Mouse (Mus musculus): Measurements from ENCODE around the gene Srrt. TPM values are rescaled to one million over a fixed set of nuclear protein-coding genes. Genes with fewer than 3 reads are reported as not detected.

The Srrt gene
- total RNA-seq, 1 experiment, result 350 TPM

- Histone ChIP-seq H3K9ac (ENCODE audit: insufficient read depth, low read depth, low read length, poor library complexity, severe bottlenecking) (no peak overlapping the region), H3K9me3 (ENCODE audit: control insufficient read depth, insufficient read depth, low read depth, low read length) (no peaks in the 10 kb centered on the region), H3K27ac (ENCODE audit: insufficient read depth, low read depth, low read length, poor library complexity, severe bottlenecking) (no peak overlapping the region), H3K36me3 (ENCODE audit: control insufficient read depth, insufficient read depth, low read length, poor library complexity, severe bottlenecking) (peaks cover 2% of the 10 kb centered on the region), H3K4me3 (ENCODE audit: insufficient read depth in 1 of 2, low read depth in 1 of 2, low read length in 2 of 2, poor library complexity in 1 of 2, severe bottlenecking in 1 of 2) (no peak overlapping the region), H3K4me1 (ENCODE audit: control insufficient read depth in 2 of 2, insufficient read depth in 2 of 2, low read length in 2 of 2, poor library complexity in 1 of 2) (peaks cover 0 to 16% of the 10 kb centered on the region in 2 experiments; a peak in 2 of 4 replicates)
- TF ChIP-seq MAFK (IDR thresholded peaks at IDR 0.05; ENCODE audit: insufficient read depth, low read depth, low read length) (no peak), ZNF384 (IDR thresholded peaks at IDR 0.05; ENCODE audit: low read depth, low read length) (no peak), ZC3H11A (IDR thresholded peaks at IDR 0.05; ENCODE audit: borderline replicate concordance, low read depth, low read length) (no peak), CHD2 (IDR thresholded peaks at IDR 0.05; ENCODE audit: low read depth, low read length) (no peak), HCFC1 (IDR thresholded peaks at IDR 0.05; ENCODE audit: borderline replicate concordance, insufficient read depth, low read length) (no peak)
- DNase-seq (ENCODE audit: low read depth, low spot score), result no peak
- in situ Hi-C loops (cut with MboI; ENCODE audit: low sequenced_read_pairs in 2 of 2, unreplicated experiment in 2 of 2), result no loop called here
Observed at GRCm38 (mm10) chr5:137289591-137290365, 17.7 kb downstream of the Srrt start.

DNA sequence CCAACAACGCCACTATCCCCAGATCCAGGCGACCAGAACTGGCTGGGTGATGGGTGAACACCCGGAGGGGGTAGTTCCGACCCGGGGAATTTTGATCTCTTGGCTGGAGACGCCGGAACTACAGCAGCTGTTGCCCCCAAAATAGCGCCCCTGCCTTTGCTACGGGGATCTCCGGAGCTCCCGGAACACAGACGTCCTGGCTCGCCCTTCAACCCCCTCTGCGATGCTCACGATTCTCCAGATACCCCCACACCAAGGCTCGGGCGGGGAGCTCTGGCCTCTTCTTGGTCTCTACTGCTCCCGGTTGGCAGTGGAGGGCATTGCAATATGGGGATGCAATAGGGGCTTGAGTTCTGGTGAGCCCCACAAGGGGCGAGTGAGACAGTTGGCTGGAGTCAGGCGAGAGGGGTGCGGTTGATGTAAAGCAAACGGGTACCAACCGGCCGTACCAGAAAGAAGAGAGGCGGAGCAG lies 18.4 kb downstream of the Srrt start:
- no peaks in the 10 kb centered on the region for H3K36me3 ChIP-seq (ENCODE audit: control insufficient read depth, insufficient read depth, low read length, poor library complexity, severe bottlenecking)
- H3K9ac ChIP-seq (ENCODE audit: insufficient read depth, low read depth, low read length, poor library complexity, severe bottlenecking), result 0 out of 2 replicates have a peak overlapping the region, but pooled peaks have one; percentile 0
- in situ Hi-C loops (cut with MboI; ENCODE audit: low sequenced_read_pairs in 2 of 2, unreplicated experiment in 2 of 2), result no loop called here
- H3K27ac ChIP-seq (ENCODE audit: insufficient read depth, low read depth, low read length, poor library complexity, severe bottlenecking), result no peak overlapping the region
- H3K4me3 ChIP-seq (ENCODE audit: insufficient read depth in 1 of 2, low read depth in 1 of 2, low read length in 2 of 2, poor library complexity in 1 of 2, severe bottlenecking in 1 of 2), result peak overlapping the region; percentile 22 to 62
- no peak for DNase-seq (ENCODE audit: low read depth, low spot score)
- TF ChIP-seq CHD2 (IDR thresholded peaks at IDR 0.05; ENCODE audit: low read depth, low read length) (no peak), ZNF384 (IDR thresholded peaks at IDR 0.05; ENCODE audit: low read depth, low read length) (no peak), MAFK (IDR thresholded peaks at IDR 0.05; ENCODE audit: insufficient read depth, low read depth, low read length) (no peak), ZC3H11A (IDR thresholded peaks at IDR 0.05; ENCODE audit: borderline replicate concordance, low read depth, low read length) (no peak), HCFC1 (IDR thresholded peaks at IDR 0.05; ENCODE audit: borderline replicate concordance, insufficient read depth, low read length) (no peak)
- no peaks in the 10 kb centered on the region for H3K9me3 ChIP-seq (ENCODE audit: control insufficient read depth, insufficient read depth, low read depth, low read length)
- peaks cover 0 to 16% of the 10 kb centered on the region in 2 experiments; a peak in 2 of 4 replicates for H3K4me1 ChIP-seq (ENCODE audit: control insufficient read depth in 2 of 2, insufficient read depth in 2 of 2, low read length in 2 of 2, poor library complexity in 1 of 2)

GRCm38 (mm10) chr5:137287953-137288743 lies 19.3 kb downstream of the Srrt start:
- peak overlapping the region; percentile 41 to 54; a peak in 3 of 4 replicates for H3K4me3 ChIP-seq (ENCODE audit: insufficient read depth in 1 of 2, low read depth in 1 of 2, low read length in 2 of 2, poor library complexity in 1 of 2, severe bottlenecking in 1 of 2)
- TF ChIP-seq HCFC1 (IDR thresholded peaks at IDR 0.05; ENCODE audit: borderline replicate concordance, insufficient read depth, low read length) (no peak), MAFK (IDR thresholded peaks at IDR 0.05; ENCODE audit: insufficient read depth, low read depth, low read length) (no peak), ZNF384 (IDR thresholded peaks at IDR 0.05; ENCODE audit: low read depth, low read length) (no peak), ZC3H11A (IDR thresholded peaks at IDR 0.05; ENCODE audit: borderline replicate concordance, low read depth, low read length) (no peak), CHD2 (IDR thresholded peaks at IDR 0.05; ENCODE audit: low read depth, low read length) (no peak)
- peak overlapping the region; percentile 34; the same call in 1 of the 2 replicates for H3K9ac ChIP-seq (ENCODE audit: insufficient read depth, low read depth, low read length, poor library complexity, severe bottlenecking)
- no peaks in the 10 kb centered on the region for H3K36me3 ChIP-seq (ENCODE audit: control insufficient read depth, insufficient read depth, low read length, poor library complexity, severe bottlenecking)
- no peak overlapping the region for H3K27ac ChIP-seq (ENCODE audit: insufficient read depth, low read depth, low read length, poor library complexity, severe bottlenecking)
- H3K9me3 ChIP-seq (ENCODE audit: control insufficient read depth, insufficient read depth, low read depth, low read length), result no peaks in the 10 kb centered on the region
- in situ Hi-C loops (cut with MboI; ENCODE audit: low sequenced_read_pairs in 2 of 2, unreplicated experiment in 2 of 2), result no loop called here
- no peak for DNase-seq (ENCODE audit: low read depth, low spot score)
- H3K4me1 ChIP-seq (ENCODE audit: control insufficient read depth in 2 of 2, insufficient read depth in 2 of 2, low read length in 2 of 2, poor library complexity in 1 of 2), result peaks cover 0 to 16% of the 10 kb centered on the region in 2 experiments; a peak in 2 of 4 replicates

GRCm38 (mm10) chr5:137287032-137287952 lies 20.2 kb downstream of the Srrt start, which contains the start of gene Ache:
Gene Ache (plus strand): TSS chr5:137287519.
- peaks cover 0 to 16% of the 10 kb centered on the region in 2 experiments; a peak in 2 of 4 replicates for H3K4me1 ChIP-seq (ENCODE audit: control insufficient read depth in 2 of 2, insufficient read depth in 2 of 2, low read length in 2 of 2, poor library complexity in 1 of 2)
- in situ Hi-C loops (cut with MboI; ENCODE audit: low sequenced_read_pairs in 2 of 2, unreplicated experiment in 2 of 2), result no loop called here
- H3K9ac ChIP-seq (ENCODE audit: insufficient read depth, low read depth, low read length, poor library complexity, severe bottlenecking), result peak within 1 kb of the TSS; percentile 34; the same call in 1 of the 2 replicates
- H3K27ac ChIP-seq (ENCODE audit: insufficient read depth, low read depth, low read length, poor library complexity, severe bottlenecking), result no peak within 1 kb of the TSS
- DNase-seq (ENCODE audit: low read depth, low spot score), result no peak
- H3K9me3 ChIP-seq (ENCODE audit: control insufficient read depth, insufficient read depth, low read depth, low read length), result no peaks in the 10 kb centered on the region
- H3K4me3 ChIP-seq (ENCODE audit: insufficient read depth in 1 of 2, low read depth in 1 of 2, low read length in 2 of 2, poor library complexity in 1 of 2, severe bottlenecking in 1 of 2), result peak within 1 kb of the TSS; percentile 48 to 54
- no peaks in the 10 kb centered on the region for H3K36me3 ChIP-seq (ENCODE audit: control insufficient read depth, insufficient read depth, low read length, poor library complexity, severe bottlenecking)
- TF ChIP-seq CHD2 (IDR thresholded peaks at IDR 0.05; ENCODE audit: low read depth, low read length) (no peak), ZNF384 (IDR thresholded peaks at IDR 0.05; ENCODE audit: low read depth, low read length) (no peak), ZC3H11A (IDR thresholded peaks at IDR 0.05; ENCODE audit: borderline replicate concordance, low read depth, low read length) (no peak), HCFC1 (IDR thresholded peaks at IDR 0.05; ENCODE audit: borderline replicate concordance, insufficient read depth, low read length) (no peak), MAFK (IDR thresholded peaks at IDR 0.05; ENCODE audit: insufficient read depth, low read depth, low read length) (no peak)

Measured in ES-E14 (cell line).